Mouse (Mus musculus) kidney, adult 2 months (tissue): ENCODE measurements around the gene Hsd17b7. TPM values are rescaled to one million over a fixed set of nuclear protein-coding genes. Genes with fewer than 3 reads are reported as not detected.
A peak's percentile ranks its signal among the peaks of the same experiment; 100 is the strongest.

Experiments
- DNase-seq: peaks from one replicate; pipeline ENCODE4 v3.0.0; 2021
- H3K27ac ChIP-seq: fragments of 200-500 bp; 2 replicates; pipeline ENCODE4 v1.5.1; 2012; ENCODE audit warnings: low read depth, low read length, control low read depth, inconsistent platforms; ENCODE audit not compliant: insufficient read depth
- H3K27me3 ChIP-seq: fragments of 200-500 bp; replicated peaks from 2 replicates; pipeline ENCODE4 v1.6.1; 2012; ENCODE audit warnings: mild to moderate bottlenecking, moderate library complexity, low read length, inconsistent platforms; ENCODE audit not compliant: control insufficient read depth, insufficient read depth
- H3K36me3 ChIP-seq: fragments of 200-500 bp; 2 replicates; pipeline ENCODE4 v1.6.1; 2012; ENCODE audit warnings: mild to moderate bottlenecking, moderate library complexity, low read length, inconsistent platforms; ENCODE audit not compliant: control insufficient read depth, insufficient read depth
- H3K4me1 ChIP-seq: fragments of 200-500 bp; 2 replicates; pipeline ENCODE4 v1.6.1; 2011; ENCODE audit warnings: low read length; ENCODE audit not compliant: control insufficient read depth, insufficient read depth
- H3K4me3 ChIP-seq: fragments of 200-500 bp; 2 replicates; pipeline ENCODE4 v1.5.1; 2011; ENCODE audit warnings: mild to moderate bottlenecking, low read depth, low read length, control low read depth; ENCODE audit not compliant: insufficient read depth
- CTCF ChIP-seq: fragments of 200-500 bp; conservative IDR thresholded peaks from 2 replicates; pipeline ENCODE4 v1.5.1; 2011; ENCODE audit warnings: low read depth, mild to moderate bottlenecking, control low read depth, low read length, moderate library complexity, mixed read lengths; ENCODE audit not compliant: insufficient read depth, insufficient read length
- POLR2A ChIP-seq: fragments of 200-500 bp; IDR thresholded peaks from one replicate; pipeline ENCODE4 v1.6.1; 2011; ENCODE audit warnings: low read depth, low read length, control low read depth
- WGBS: fragments of 180-500 bp; shearing (Covaris S2); methylation state at CpG from one replicate; pipeline ENCODE4 v1.1.7; 2018; 5-methylcytosine and 5-hydroxymethylcytosine counted together
- polyA plus RNA-seq: library from polyadenylated mRNA; depleted of rRNA; stranded (reverse); fragments of >200 nt; gene quantifications from 2 replicates; pipeline ENCODE4 v1.2.3, GENCODE M21; 2012; rRNA removed

Hsd17b7 gene
- 12.2 and 13.1 TPM in 2 replicates for polyA plus RNA-seq

DNA sequence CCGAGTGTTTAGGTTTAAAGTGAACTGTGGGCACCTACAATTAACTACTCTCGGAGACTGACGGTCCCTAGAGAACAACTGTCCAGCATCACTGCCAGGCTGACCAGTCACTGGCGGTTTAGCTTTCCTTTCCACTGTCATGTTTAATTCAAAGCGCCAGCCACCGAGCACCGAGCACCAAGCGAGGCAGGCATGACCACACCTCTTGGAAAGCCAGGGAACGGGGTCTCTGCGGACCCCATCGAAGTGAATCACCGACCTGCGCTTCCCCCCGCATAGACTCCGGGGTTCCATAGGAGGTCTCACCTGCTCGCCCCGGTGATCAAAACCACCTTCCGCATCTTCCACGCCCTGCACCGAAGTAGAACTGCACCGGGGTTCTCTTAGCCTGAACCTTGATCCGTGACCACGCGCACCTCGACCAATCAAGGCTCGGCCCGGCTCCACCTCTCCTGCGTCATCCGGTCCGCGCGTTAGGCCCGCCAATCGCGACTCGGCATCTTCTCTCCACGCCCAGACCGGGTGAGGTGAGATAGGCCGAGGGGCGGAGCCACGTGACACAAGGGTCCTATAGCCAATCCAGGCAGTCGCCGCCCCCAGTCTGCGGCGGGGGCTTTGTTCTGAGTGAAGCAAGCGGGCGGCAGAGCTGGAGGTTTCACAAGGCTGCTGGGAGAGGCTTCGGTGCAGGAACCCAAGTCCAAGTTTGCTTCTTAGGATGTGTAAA lies at the start of gene Hsd17b7:
Hsd17b7 (minus strand) TSS at position 450 of the 724 bp plus-strand sequence.
- Histone ChIP-seq H3K4me3 (peak within 1 kb of the TSS; percentile 50), H3K4me1 (no peaks in the 10 kb centered on the region), H3K27me3 (no peaks in the 10 kb centered on the region), H3K36me3 (no peaks in the 10 kb centered on the region), H3K27ac (0 out of 2 replicates have a peak within 1 kb of the TSS, but pooled peaks have one; percentile 43)
- peak; percentile 100 for DNase-seq
- peak; percentile 79 for TF ChIP-seq POLR2A
- no peak for TF ChIP-seq CTCF
- WGBS, result under 1% methylated on average over 48 of the region's 48 CpGs

DNA sequence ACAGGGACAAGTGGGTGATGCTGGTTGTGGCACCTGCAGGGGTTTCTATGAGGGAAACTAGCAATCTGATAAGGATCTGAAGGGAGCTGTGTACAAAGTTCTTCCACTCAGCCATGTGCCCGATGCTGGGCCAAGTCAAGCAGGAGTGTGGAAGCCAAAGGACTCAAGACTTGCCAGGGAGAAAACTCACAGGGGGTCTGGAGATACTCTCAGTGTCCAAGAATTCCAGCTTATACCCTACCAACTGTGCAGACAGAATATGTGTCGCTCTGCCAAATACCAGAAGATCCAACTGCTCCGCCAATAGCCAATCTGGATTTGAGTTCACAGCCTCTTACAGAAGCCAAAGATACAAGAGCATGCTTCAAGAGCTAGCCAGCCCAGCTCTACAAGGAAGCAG lies 45.7 kb upstream of the Hsd17b7 start:
- TF ChIP-seq CTCF (no peak), POLR2A (no peak)
- no peaks in the 10 kb centered on the region for H3K4me1 ChIP-seq
- H3K36me3 ChIP-seq, result no peaks in the 10 kb centered on the region
- H3K27ac ChIP-seq, result no peak overlapping the region
- DNase-seq, result no peak
- H3K27me3 ChIP-seq, result no peaks in the 10 kb centered on the region
- no peak overlapping the region for H3K4me3 ChIP-seq
- WGBS, result 89% methylated on average over 3 of the region's 3 CpGs

DNA sequence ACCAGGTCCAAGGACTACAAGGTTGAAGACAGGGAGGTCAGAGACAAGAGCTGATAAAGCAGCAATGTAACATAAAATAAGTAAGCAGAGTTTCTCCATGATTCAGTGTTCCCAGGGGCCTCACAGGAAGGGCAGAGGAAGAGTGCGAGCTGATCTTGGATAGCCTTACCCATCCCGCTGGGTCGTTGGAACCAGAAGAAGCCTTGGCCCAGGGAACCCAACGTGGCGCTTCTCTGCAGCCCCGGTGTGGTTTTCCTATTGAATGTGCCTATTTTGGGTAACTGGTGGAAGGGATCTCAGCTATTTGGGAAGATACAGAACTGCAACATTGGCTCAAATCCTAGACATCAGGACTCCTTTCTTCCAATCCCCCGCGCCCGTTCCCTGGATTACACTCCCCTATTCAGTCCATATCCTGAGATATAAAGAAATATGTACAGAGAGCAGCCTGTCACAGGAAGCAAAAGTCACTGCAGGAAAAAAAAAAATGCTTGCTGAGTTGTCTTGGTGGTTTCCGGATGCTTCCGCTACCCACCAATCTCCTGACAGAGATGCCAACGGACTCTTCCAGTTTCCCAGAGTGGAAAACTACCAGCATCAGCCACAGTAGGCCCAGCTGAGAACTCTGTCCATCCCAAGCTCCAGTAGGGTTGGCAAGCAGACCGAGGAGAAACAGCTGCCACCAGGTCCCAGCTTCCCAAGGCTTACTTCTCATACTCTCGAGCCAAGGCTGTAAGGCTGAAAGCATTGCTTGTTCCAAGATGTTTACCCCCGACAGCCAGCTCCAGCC lies 41.9 kb upstream of the Hsd17b7 start:
- peak; percentile 58 for DNase-seq
- 80% methylated on average over 15 of the region's 15 CpGs for WGBS
- peak overlapping the region; percentile 21 for H3K27ac ChIP-seq

DNA sequence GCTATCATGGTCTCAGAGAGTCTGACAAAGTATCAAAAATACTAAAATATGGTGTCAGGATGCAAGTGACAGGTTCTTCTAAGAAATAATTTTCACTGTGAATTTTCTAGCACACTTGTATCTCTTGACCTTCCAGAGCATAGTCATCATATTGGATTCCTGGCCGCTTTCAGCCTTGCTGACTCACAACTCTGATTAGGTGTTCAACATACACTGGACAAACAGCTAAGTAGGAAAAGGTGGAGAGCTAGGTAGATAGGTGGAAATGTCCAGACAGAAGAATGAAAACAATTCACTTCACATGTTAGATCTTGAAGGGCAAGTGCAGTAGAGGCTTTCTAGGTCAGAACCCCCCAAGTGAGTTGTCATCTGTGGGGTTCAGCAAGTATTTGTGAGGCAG lies 40.3 kb upstream of the Hsd17b7 start:
- no peak for DNase-seq
- Histone ChIP-seq H3K4me1 (no peaks in the 10 kb centered on the region), H3K4me3 (no peak overlapping the region), H3K36me3 (no peaks in the 10 kb centered on the region), H3K27me3 (no peaks in the 10 kb centered on the region), H3K27ac (no peak overlapping the region)
- no peak for TF ChIP-seq CTCF
- no peak for TF ChIP-seq POLR2A
- 94% methylated on average over 1 of the region's 1 CpGs for WGBS

More for the DNA sequence above, 41.9 kb upstream of the Hsd17b7 start:
- H3K36me3 ChIP-seq, result no peaks in the 10 kb centered on the region
- H3K27me3 ChIP-seq, result no peaks in the 10 kb centered on the region
- H3K4me1 ChIP-seq, result no peaks in the 10 kb centered on the region
- TF ChIP-seq CTCF (no peak), POLR2A (no peak)
- H3K4me3 ChIP-seq, result no peak overlapping the region

DNA sequence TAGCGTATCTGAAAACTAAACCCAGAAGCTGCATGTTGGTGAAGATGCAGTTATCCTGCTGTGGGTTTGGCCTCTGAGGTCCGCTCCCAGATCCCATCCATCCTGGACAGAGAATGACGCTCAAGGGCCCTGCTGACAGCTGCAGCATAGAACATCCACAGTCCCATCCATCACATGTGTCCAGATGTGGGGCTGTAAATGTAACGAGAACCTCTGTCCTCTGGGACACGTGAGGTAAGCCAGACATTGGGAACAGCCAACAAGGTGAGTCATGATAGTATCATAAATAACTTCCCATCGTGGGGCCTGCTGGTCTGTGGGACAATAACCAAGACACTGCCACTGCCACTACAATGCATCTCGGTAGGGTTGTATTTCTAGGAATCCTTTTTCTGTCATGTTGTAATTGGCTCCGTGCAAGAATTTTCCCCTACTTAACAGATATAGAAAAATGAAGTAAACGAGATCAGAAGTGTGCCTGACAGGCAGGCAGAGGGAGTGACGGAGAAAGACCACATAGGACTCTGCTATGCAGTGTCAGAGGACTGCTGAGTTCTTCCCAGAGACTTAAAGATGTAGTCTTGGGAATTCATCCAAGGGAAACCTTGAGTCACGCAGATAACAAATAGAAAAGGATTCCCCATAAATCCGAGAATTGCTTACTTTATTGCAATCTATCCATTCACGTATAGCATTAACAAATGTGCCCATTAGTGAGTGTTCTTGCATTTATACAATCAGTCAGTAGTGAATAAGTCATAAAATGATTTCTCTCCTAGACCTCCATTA lies 39.6 kb upstream of the Hsd17b7 start:
- DNase-seq, result no peak
- WGBS, result 79% methylated on average over 13 of the region's 13 CpGs
- H3K27me3 ChIP-seq, result no peaks in the 10 kb centered on the region
- TF ChIP-seq POLR2A, result no peak
- no peak for TF ChIP-seq CTCF
- no peaks in the 10 kb centered on the region for H3K4me1 ChIP-seq
- H3K36me3 ChIP-seq, result no peaks in the 10 kb centered on the region
- H3K27ac ChIP-seq, result no peak overlapping the region
- H3K4me3 ChIP-seq, result no peak overlapping the region

DNA sequence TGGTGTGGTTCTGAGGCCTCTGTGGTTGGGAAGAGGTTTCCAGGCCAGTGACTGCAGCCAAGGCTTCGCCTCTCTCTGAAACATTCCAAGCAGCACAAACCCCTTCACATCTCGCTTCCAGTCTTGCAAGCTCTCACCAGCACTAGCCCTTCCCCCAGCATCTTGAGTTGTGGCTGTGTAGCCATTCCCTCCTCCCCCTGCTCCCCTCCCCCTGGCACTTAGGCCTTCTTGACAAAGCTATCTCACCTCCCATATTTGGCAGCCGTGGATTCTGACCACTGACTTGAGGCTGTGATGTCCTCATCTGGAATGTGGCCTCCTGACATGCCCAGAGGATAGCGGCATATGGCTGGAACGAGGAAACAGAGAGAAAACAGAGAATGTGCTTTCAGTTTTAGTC lies 37.5 kb upstream of the Hsd17b7 start:
- Histone ChIP-seq H3K36me3 (no peaks in the 10 kb centered on the region), H3K27ac (peak overlapping the region; percentile 6; the same call in 1 of the 2 replicates), H3K4me1 (no peaks in the 10 kb centered on the region), H3K4me3 (no peak overlapping the region), H3K27me3 (no peaks in the 10 kb centered on the region)
- TF ChIP-seq POLR2A (no peak), CTCF (no peak)
- DNase-seq, result peak; percentile 45
- 47% methylated on average over 5 of the region's 5 CpGs for WGBS
